Mouse (Mus musculus) ES-E14 (cell line): Measurements from ENCODE around the gene Foxo3.

Experiments
- CHD2 ChIP-seq: IDR thresholded peaks from 2 replicates; pipeline ENCODE4 v1.6.1; 2014; ENCODE audit warnings: mild to moderate bottlenecking, low read depth, low read length, inconsistent platforms
- MAFK ChIP-seq: IDR thresholded peaks from 2 replicates; pipeline ENCODE4 v1.6.1; 2014; ENCODE audit warnings: mild to moderate bottlenecking, low read depth, low read length, inconsistent platforms; ENCODE audit not compliant: insufficient read depth
- ZC3H11A ChIP-seq: IDR thresholded peaks from 2 replicates; pipeline ENCODE4 v1.6.1; 2012; ENCODE audit warnings: low read depth, mild to moderate bottlenecking, inconsistent platforms, low read length, borderline replicate concordance
- ZNF384 ChIP-seq: IDR thresholded peaks from 2 replicates; pipeline ENCODE4 v1.6.1; 2012; ENCODE audit warnings: low read depth, low read length, inconsistent platforms

- TF ChIP-seq ZC3H11A, result no peak
- no peak for TF ChIP-seq MAFK
- TF ChIP-seq ZNF384, result no peak
- no peak for TF ChIP-seq CHD2
These were observed 2.5 kb downstream of the Foxo3 start for GRCm38 (mm10) chr10:42273760-42274691.
